ENCODE assay signal across 13 mouse cellular contexts in the genomic region with DNA sequence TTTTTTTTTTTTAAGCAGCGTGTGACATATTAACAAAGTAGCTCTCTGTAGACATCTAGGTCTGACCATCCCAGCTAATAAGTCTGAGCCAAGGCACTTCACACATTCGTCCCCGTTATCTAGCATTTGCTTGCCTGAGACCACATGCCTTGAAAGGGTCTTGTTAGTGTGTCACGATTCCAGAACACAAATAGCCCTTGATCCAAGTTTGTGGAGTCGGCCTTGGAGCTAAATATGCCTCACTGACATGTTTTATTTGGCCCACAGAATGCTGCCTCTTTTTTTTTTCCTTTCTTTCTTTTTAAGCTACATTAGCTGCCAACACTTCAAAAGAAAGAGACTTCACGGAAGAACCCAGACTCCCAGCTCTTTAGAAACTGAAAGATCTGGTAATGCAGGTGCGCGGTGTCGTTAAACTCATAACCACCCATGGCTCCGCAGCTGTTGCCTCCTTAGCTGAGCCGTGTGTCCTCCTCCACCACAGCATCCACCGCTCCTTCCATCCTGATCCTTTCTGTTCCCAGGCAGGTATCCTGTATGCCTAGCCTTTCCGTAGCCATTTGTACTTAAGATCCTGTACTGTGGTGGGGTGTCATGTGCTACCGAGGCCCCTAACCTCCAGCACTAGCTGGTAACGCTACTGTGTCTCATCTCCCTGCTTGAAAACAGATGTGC.
DNase-seq lines count a peak whose midpoint lies in the region; ATAC-seq and TF ChIP-seq lines count a peak whose summit lies in the region.
"Had no signal": no experiment of that assay in that cellular context is flagged by ENCODE, and none has a peak within 500 bp of the region (broad histone marks: within the 10 kb centered on the region; RNA-seq: fewer than 3 reads in every experiment).

No protein-coding gene starts in this region.

- peak overlapping the region; percentile 14 for H3K9ac ChIP-seq in heart, embryonic 16.5 days (ENCODE audit: low read length)

- H3K27ac ChIP-seq in heart, embryonic 16.5 days (ENCODE audit: low read length), result peak overlapping the region; percentile 100
- H3K27ac ChIP-seq in testis, adult 2 months (ENCODE audit: control insufficient read depth, insufficient read depth, low read depth, low read length), result peak overlapping the region; percentile 44; the same call in 1 of the 2 replicates
- H3K27ac ChIP-seq: forebrain, embryonic 12.5 days; midbrain, embryonic 12.5 days had no signal

- TF ChIP-seq CTCF in testis, adult 2 months (IDR thresholded peaks at IDR 0.05; ENCODE audit: control insufficient read depth, insufficient read depth, insufficient replicate concordance, low read depth, low read length), result no peak

- 64% methylated on average over 15 of the region's 15 CpGs for WGBS in heart, embryonic 16.5 days

- no peak overlapping the region for H3K4me2 ChIP-seq in heart, embryonic 16.5 days (ENCODE audit: low read depth, low read length)

- peaks cover 4% of the 10 kb centered on the region for H3K9me3 ChIP-seq in heart, embryonic 16.5 days (replicated peaks; ENCODE audit: control insufficient read depth, low read length)
- H3K9me3 ChIP-seq: forebrain, embryonic 12.5 days; midbrain, embryonic 12.5 days had no signal

- ATAC-seq in heart, embryonic 16.5 days (replicated peaks; ENCODE audit: extremely low read depth, insufficient read depth, low FRiP score), result no peak

- H3K4me1 ChIP-seq in heart, embryonic 16.5 days (ENCODE audit: control insufficient read depth, insufficient read depth, low read length), result peaks cover 47% of the 10 kb centered on the region
- peaks cover 7% of the 10 kb centered on the region for H3K4me1 ChIP-seq in testis, adult 2 months (ENCODE audit: control insufficient read depth, insufficient read depth, low read length)

- TF ChIP-seq POLR2A in testis, adult 2 months (IDR thresholded peaks at IDR 0.05; ENCODE audit: control insufficient read depth, low read depth, low read length), result no peak

- DNase-seq in heart, postnatal 4 days, result no peak
- no peak for DNase-seq in testis, postnatal 14 days (ENCODE audit: low spot score)
- peak; percentile 66 for DNase-seq in naive thymus-derived CD4-positive, alpha-beta T cell, adult 2 months (ENCODE audit: low read depth)
- no peak for DNase-seq in cerebellum, postnatal 14 days
- no peak for DNase-seq in layer of hippocampus, postnatal 14 days (ENCODE audit: low spot score in 2 of 2)
- DNase-seq: embryo, embryonic 11 days; gastrocnemius, postnatal 14 days; kidney, adult 18-20 months; right cerebral cortex, postnatal 25 days had no signal

- no peaks in the 10 kb centered on the region for H3K27me3 ChIP-seq in heart, embryonic 16.5 days (ENCODE audit: control insufficient read depth, insufficient read depth, low read length)
- H3K27me3 ChIP-seq in testis, adult 2 months (ENCODE audit: control insufficient read depth, insufficient read depth, low read length), result no peaks in the 10 kb centered on the region

- no peak overlapping the region for H3K4me3 ChIP-seq in heart, embryonic 16.5 days (ENCODE audit: low read length)
- peak overlapping the region; percentile 57 for H3K4me3 ChIP-seq in testis, adult 2 months (ENCODE audit: control insufficient read depth, low read depth, low read length)

- no peaks in the 10 kb centered on the region for H3K36me3 ChIP-seq in heart, embryonic 16.5 days (ENCODE audit: control insufficient read depth, insufficient read depth)
- H3K36me3 ChIP-seq in testis, adult 2 months (ENCODE audit: control insufficient read depth, insufficient read depth, low read length), result no peaks in the 10 kb centered on the region
- H3K36me3 ChIP-seq: forebrain, embryonic 12.5 days; midbrain, embryonic 12.5 days had no signal
